Mouse (Mus musculus) kidney, postnatal 14 days (tissue): ENCODE data around the gene Nms.
A peak's percentile ranks its signal among the peaks of the same experiment; 100 is the strongest.

Source experiments
- DNase-seq: peaks from one replicate; pipeline ENCODE4 v3.0.0; 2022; ENCODE audit warnings: mixed read lengths

Nms gene

GRCm38 (mm10) chr1:38938849-38939248 is at the start of gene Nms:
Nms (plus strand) TSS chr1:38939149.
- no peak for DNase-seq

GRCm38 (mm10) chr1:38891444-38891843 is 47.5 kb upstream of the Nms start:
- DNase-seq, result no peak

- no peak for DNase-seq
These were observed 45.9 kb upstream of the Nms start for GRCm38 (mm10) chr1:38893081-38893480.

GRCm38 (mm10) chr1:38897431-38898248 is 41.3 kb upstream of the Nms start, which contains the start of gene Chst10:
Chst10 (minus strand) TSS chr1:38898161.
- peak; percentile 65 for DNase-seq

GRCm38 (mm10) chr1:38902571-38902970 is 36.4 kb upstream of the Nms start:
- DNase-seq, result no peak

- no peak for DNase-seq
These were observed 35.0 kb upstream of the Nms start for GRCm38 (mm10) chr1:38903985-38904384.

- no peak for DNase-seq
These were observed 10.0 kb upstream of the Nms start for GRCm38 (mm10) chr1:38928996-38929395.

GRCm38 (mm10) chr1:38929468-38929867 is 9.5 kb upstream of the Nms start:
- DNase-seq, result no peak

GRCm38 (mm10) chr1:38930767-38931166 is 8.2 kb upstream of the Nms start:
- DNase-seq, result no peak

GRCm38 (mm10) chr1:38934668-38935067 is 4.3 kb upstream of the Nms start:
- peak; percentile 3 for DNase-seq

GRCm38 (mm10) chr1:38936780-38937179 is 2.2 kb upstream of the Nms start:
- DNase-seq, result peak; percentile 1

- peak; percentile 10 for DNase-seq
These were observed 659 bp downstream of the Nms start for GRCm38 (mm10) chr1:38939608-38940007.

- no peak for DNase-seq
These were observed 17.5 kb downstream of the Nms start for GRCm38 (mm10) chr1:38956457-38956856.

GRCm38 (mm10) chr1:38969116-38969515 is 30.2 kb downstream of the Nms start:
- DNase-seq, result no peak

GRCm38 (mm10) chr1:38971712-38972111 is 32.8 kb downstream of the Nms start:
- DNase-seq, result no peak

GRCm38 (mm10) chr1:38972986-38973592 is 34.1 kb downstream of the Nms start:
- no peak for DNase-seq

- DNase-seq, result no peak
These were observed 41.0 kb downstream of the Nms start for GRCm38 (mm10) chr1:38979953-38980352.

- no peak for DNase-seq
These were observed 44.9 kb downstream of the Nms start for GRCm38 (mm10) chr1:38983870-38984269.

- DNase-seq, result no peak
These were observed 46.4 kb downstream of the Nms start, which contains the start of gene Pdcl3 for GRCm38 (mm10) chr1:38985308-38985707. Pdcl3 (plus strand) TSS chr1:38985608.

GRCm38 (mm10) chr1:38987080-38987864 is 48.3 kb downstream of the Nms start:
- peak; percentile 99 for DNase-seq

GRCm38 (mm10) chr1:38987865-38988211 is 48.9 kb downstream of the Nms start:
- no peak for DNase-seq

- DNase-seq, result no peak
These were observed 49.4 kb downstream of the Nms start for GRCm38 (mm10) chr1:38988357-38988756.

- DNase-seq, result peak; percentile 63
These were observed 53.4 kb downstream of the Nms start for GRCm38 (mm10) chr1:38992365-38992764.
